ENCODE assay signal across 20 mouse cellular contexts in the genomic region with DNA sequence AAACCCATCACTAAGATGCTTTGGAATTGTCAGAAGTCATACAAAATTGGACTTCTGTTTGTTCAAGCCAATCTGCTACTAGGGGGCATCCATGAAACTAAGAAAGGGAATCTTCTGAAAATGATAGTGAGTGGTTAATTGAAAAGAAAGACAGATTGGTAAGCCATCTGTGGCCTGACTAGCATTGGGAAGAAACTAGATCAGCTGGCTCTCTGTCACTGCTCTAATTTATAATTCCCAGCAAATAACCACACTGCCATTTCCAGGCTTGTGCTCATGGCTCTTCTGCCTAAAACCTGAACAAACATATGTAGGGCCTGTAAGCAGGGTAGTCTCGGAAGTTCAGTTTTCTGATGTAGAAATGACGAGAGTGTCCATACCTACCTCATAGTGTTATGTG.
A peak's percentile ranks its signal among the peaks of the same experiment; 100 is the strongest.
DNase-seq lines count a peak whose midpoint lies in the region; ATAC-seq and TF ChIP-seq lines count a peak whose summit lies in the region.
"Had no signal": no experiment of that assay in that cellular context is flagged by ENCODE, and none has a peak within 500 bp of the region (broad histone marks: within the 10 kb centered on the region; RNA-seq: fewer than 3 reads in every experiment).

No protein-coding gene starts in this region.

- no peak overlapping the region for H3K4me3 ChIP-seq in forebrain, postnatal 0 days (ENCODE audit: low read depth, low read length)
- H3K4me3 ChIP-seq in forebrain, embryonic 15.5 days: no peak overlapping the region
- H3K4me3 ChIP-seq: forebrain, embryonic 12.5 days; gastrocnemius, adult 2 months; hindbrain, embryonic 12.5 days; hindbrain, embryonic 15.5 days had no signal

- H3K27me3 ChIP-seq in forebrain, postnatal 0 days (ENCODE audit: insufficient read depth, low read length): no peaks in the 10 kb centered on the region
- no peaks in the 10 kb centered on the region for H3K27me3 ChIP-seq in forebrain, embryonic 15.5 days
- H3K27me3 ChIP-seq: forebrain, embryonic 12.5 days; hindbrain, embryonic 12.5 days; hindbrain, embryonic 15.5 days had no signal

- no peak overlapping the region for H3K9ac ChIP-seq in forebrain, postnatal 0 days
- no peak overlapping the region for H3K9ac ChIP-seq in forebrain, embryonic 15.5 days (replicated peaks)
- H3K9ac ChIP-seq: forebrain, embryonic 12.5 days; hindbrain, embryonic 12.5 days; hindbrain, embryonic 15.5 days had no signal

- 79% methylated on average over 2 of the region's 2 CpGs for WGBS in forebrain, postnatal 0 days
- 87% methylated on average over 2 of the region's 2 CpGs for WGBS in forebrain, embryonic 15.5 days

- no peaks in the 10 kb centered on the region for H3K9me3 ChIP-seq in forebrain, postnatal 0 days (ENCODE audit: low read length)
- H3K9me3 ChIP-seq in forebrain, embryonic 15.5 days: no peaks in the 10 kb centered on the region
- H3K9me3 ChIP-seq: forebrain, embryonic 12.5 days; hindbrain, embryonic 12.5 days; hindbrain, embryonic 15.5 days had no signal

- no peaks in the 10 kb centered on the region for H3K4me1 ChIP-seq in forebrain, postnatal 0 days (ENCODE audit: insufficient read depth)
- H3K4me1 ChIP-seq in forebrain, embryonic 15.5 days: no peaks in the 10 kb centered on the region
- H3K4me1 ChIP-seq: forebrain, embryonic 12.5 days; hindbrain, embryonic 12.5 days; hindbrain, embryonic 15.5 days had no signal

- no peak overlapping the region for H3K4me2 ChIP-seq in forebrain, postnatal 0 days (ENCODE audit: low read depth)
- no peak overlapping the region for H3K4me2 ChIP-seq in forebrain, embryonic 15.5 days (replicated peaks)
- H3K4me2 ChIP-seq: forebrain, embryonic 12.5 days; heart, embryonic 11.5 days; hindbrain, embryonic 12.5 days; hindbrain, embryonic 15.5 days had no signal

- ATAC-seq in forebrain, postnatal 0 days: peak; percentile 60
- no peak for ATAC-seq in forebrain, embryonic 15.5 days (replicated peaks)
- ATAC-seq: CD4-positive, CD25-positive, alpha-beta regulatory T cell, adult 4 months; intestine, postnatal 0 days had no signal

- TF ChIP-seq CTCF in forebrain, postnatal 0 days (IDR thresholded peaks at IDR 0.05; ENCODE audit: low read depth): no peak
- TF ChIP-seq CTCF in brain, embryonic 14.5 days (IDR thresholded peaks at IDR 0.05; ENCODE audit: borderline replicate concordance, extremely low read depth, insufficient read depth, insufficient read length): no peak

- H3K36me3 ChIP-seq in forebrain, postnatal 0 days (ENCODE audit: insufficient read depth): no peaks in the 10 kb centered on the region
- no peaks in the 10 kb centered on the region for H3K36me3 ChIP-seq in forebrain, embryonic 15.5 days
- H3K36me3 ChIP-seq: forebrain, embryonic 12.5 days; hindbrain, embryonic 12.5 days; hindbrain, embryonic 15.5 days had no signal

- no peak overlapping the region for H3K27ac ChIP-seq in forebrain, postnatal 0 days (ENCODE audit: low read depth, low read length)
- H3K27ac ChIP-seq in forebrain, embryonic 15.5 days (replicated peaks): no peak overlapping the region
- H3K27ac ChIP-seq: forebrain, embryonic 12.5 days; gastrocnemius, adult 2 months; hindbrain, embryonic 12.5 days; hindbrain, embryonic 15.5 days had no signal

- peak; percentile 22 for DNase-seq in forebrain, postnatal 0 days
- peak; percentile 24 for DNase-seq in brain, adult 2 months (ENCODE audit: low read depth, low spot score)
- peak; percentile 51 for DNase-seq in brain, embryonic 14.5 days (ENCODE audit: low read depth)
- DNase-seq in retina, embryonic 14.5 days (ENCODE audit: low spot score): no peak
- no peak for DNase-seq in adrenal gland, postnatal 10 days
- DNase-seq: adrenal gland, adult 2 months; adrenal gland, postnatal 25 days; cerebellum, adult 11-12 months; cerebellum, adult 8-10 months; cerebellum, postnatal 14 days; gastrocnemius, adult 2 months; gastrocnemius, postnatal 14 days; heart, adult 11 months had no signal

- TF ChIP-seq POLR2A in brain, embryonic 14.5 days (IDR thresholded peaks at IDR 0.05; ENCODE audit: borderline replicate concordance, extremely low read depth, insufficient read depth, insufficient read length, poor library complexity, severe bottlenecking): no peak

Comparison
In these comparisons a context has a peak if more than half of its experiments do, and no peak if none do; other contexts are left out.
1. DNase-seq: peak in forebrain, postnatal 0 days (single experiment), brain, adult 2 months (single experiment) and brain, embryonic 14.5 days (single experiment); none in retina, embryonic 14.5 days (single experiment) and adrenal gland, postnatal 10 days (single experiment).